Mouse (Mus musculus) T-helper 17 cell (primary cell): ENCODE measurements around the gene Ift43.

Experiments
- in situ Hi-C, 2 experiments: fragments of 300-600 bp; cut with MboI, MseI; formaldehyde crosslinking; loops; 1 replicate in 1 of 2; 2 replicates in 1 of 2; pipeline ENCODE4 v1.15.1; 2025; ENCODE audit warnings: high pct_unique_total_duplicates in 2 of 2

Ift43 gene

GRCm38 (mm10) chr12:86116295-86116835 is 34.0 kb downstream of the Ift43 start:
- in situ Hi-C loops, result no loop called here

- in situ Hi-C loops, result no loop called here
Observed at GRCm38 (mm10) chr12:86124016-86124415, 41.7 kb downstream of the Ift43 start.

- in situ Hi-C loops, result loop anchor here in 1 of 2 experiments (5.0 kb wide), 1 partner anchor 274 kb away; no protein-coding TSS in a partner anchor
Observed at GRCm38 (mm10) chr12:86128122-86128521, 45.8 kb downstream of the Ift43 start.

- in situ Hi-C loops, result loop anchor here in 1 of 2 experiments (5.0 kb wide), 1 partner anchor 273 kb away; no protein-coding TSS in a partner anchor
Observed at GRCm38 (mm10) chr12:86129005-86129404, 46.7 kb downstream of the Ift43 start.

- in situ Hi-C loops, result loop anchor here (5.0 to 10.0 kb wide), 2 partner anchors 175 to 273 kb away; no protein-coding TSS in a partner anchor
Observed at GRCm38 (mm10) chr12:86129696-86130095, 47.4 kb downstream of the Ift43 start.

- in situ Hi-C loops, result loop anchor here (5.0 to 10.0 kb wide), 2 partner anchors 172 to 270 kb away; no protein-coding TSS in a partner anchor
Observed at GRCm38 (mm10) chr12:86132799-86133198, 50.5 kb downstream of the Ift43 start.

GRCm38 (mm10) chr12:86135691-86136090 is 53.4 kb downstream of the Ift43 start:
- in situ Hi-C loops, result loop anchor here (5.0 to 10.0 kb wide), 2 partner anchors 169 to 177 kb away; no protein-coding TSS in a partner anchor

- in situ Hi-C loops, result loop anchor here (5.0 to 10.0 kb wide), 2 partner anchors 166 to 174 kb away; no protein-coding TSS in a partner anchor
Observed at GRCm38 (mm10) chr12:86138696-86139095, 56.4 kb downstream of the Ift43 start.

GRCm38 (mm10) chr12:86142389-86142788 is 60.0 kb downstream of the Ift43 start:
- in situ Hi-C loops, result loop anchor here in 1 of 2 experiments (10.0 kb wide), 1 partner anchor 1112 kb away; no protein-coding TSS in a partner anchor

- in situ Hi-C loops, result loop anchor here in 1 of 2 experiments (10.0 kb wide), 1 partner anchor 1109 kb away; no protein-coding TSS in a partner anchor
Observed at GRCm38 (mm10) chr12:86146246-86146645, 63.9 kb downstream of the Ift43 start.

- in situ Hi-C loops, result loop anchor here in 1 of 2 experiments (10.0 kb wide), 1 partner anchor 1107 kb away; no protein-coding TSS in a partner anchor
Observed at GRCm38 (mm10) chr12:86148271-86148670, 65.9 kb downstream of the Ift43 start.

GRCm38 (mm10) chr12:86149087-86149486 is 66.7 kb downstream of the Ift43 start:
- in situ Hi-C loops, result loop anchor here in 1 of 2 experiments (10.0 kb wide), 1 partner anchor 1106 kb away; no protein-coding TSS in a partner anchor

- in situ Hi-C loops, result no loop called here
Observed at GRCm38 (mm10) chr12:86151941-86152340, 69.6 kb downstream of the Ift43 start.

GRCm38 (mm10) chr12:86153213-86153957 is 71.0 kb downstream of the Ift43 start:
- in situ Hi-C loops, result no loop called here

GRCm38 (mm10) chr12:86155176-86155575 is 72.8 kb downstream of the Ift43 start:
- in situ Hi-C loops, result no loop called here

GRCm38 (mm10) chr12:86157166-86157565 is 74.8 kb downstream of the Ift43 start:
- in situ Hi-C loops, result no loop called here

GRCm38 (mm10) chr12:86157894-86158444 is 75.6 kb downstream of the Ift43 start:
- in situ Hi-C loops, result no loop called here

GRCm38 (mm10) chr12:86158689-86159483 is 76.5 kb downstream of the Ift43 start:
- in situ Hi-C loops, result no loop called here

GRCm38 (mm10) chr12:86161436-86161835 is 79.1 kb downstream of the Ift43 start:
- in situ Hi-C loops, result no loop called here

GRCm38 (mm10) chr12:86161942-86162341 is 79.6 kb downstream of the Ift43 start:
- in situ Hi-C loops, result no loop called here
